Mouse (Mus musculus) adrenal gland, postnatal 4 days (tissue): Measurements from ENCODE around the gene Olfr77. TPM values are rescaled to one million over a fixed set of nuclear protein-coding genes. Genes with fewer than 3 reads are reported as not detected.

ENCODE experiments used
- DNase-seq, 2 experiments: peaks; one replicate each; pipeline ENCODE4 v3.0.0; 2021 to 2022; ENCODE audit warnings: low spot score in 2 of 2, mixed read lengths in 2 of 2
- long read RNA-seq, 2 experiments: library from polyadenylated mRNA; stranded (forward); transcript quantifications; one replicate each; pipeline ENCODE4 v2.0.0; 2021
- total RNA-seq, 2 experiments: library from RNA; stranded (reverse); gene quantifications; 2 replicates each; pipeline ENCODE4 v1.2.3; 2021

The Olfr77 gene
- total RNA-seq = not detected
- long read RNA-seq, experiment 1 = 0 reads
- long read RNA-seq, experiment 2 = 0 reads

- no peak for DNase-seq
Observed at GRCm38 (mm10) chr9:19916565-19916964, at the start of gene Olfr77. TSS of gene Olfr77 (plus strand) at chr9:19916865.

DNA sequence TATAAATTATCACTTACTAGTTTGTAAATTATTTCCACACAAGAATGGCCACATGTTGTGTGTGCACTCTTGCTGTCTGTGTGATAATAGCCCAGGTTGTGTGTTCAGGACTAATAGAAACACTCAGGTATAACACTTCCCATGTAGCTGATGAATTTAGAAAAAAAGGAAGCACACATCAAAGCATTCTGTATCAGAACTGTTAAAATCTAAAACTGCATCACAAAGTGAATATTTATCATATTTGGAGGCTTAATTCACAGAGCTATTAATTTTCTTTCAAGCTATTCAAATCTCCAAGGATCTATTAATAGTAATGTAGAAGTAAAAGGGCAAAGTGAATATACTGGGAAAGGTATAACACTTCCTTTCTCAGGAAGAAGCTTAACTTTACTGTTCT lies 28.8 kb upstream of the Olfr77 start, which contains the start of gene Olfr862:
Olfr862 (minus strand) TSS at position 101 of the 400 bp plus-strand sequence.
- no peak for DNase-seq

- no peak for DNase-seq
Observed at GRCm38 (mm10) chr9:19911170-19911569, 5.5 kb upstream of the Olfr77 start.

Other genes starting within 250 kb of the Olfr77 start
- not detected for gene Olfr857, start 207.4 kb upstream of the Olfr77 start, total RNA-seq
- gene Olfr58, start 136.6 kb upstream of the Olfr77 start, total RNA-seq = not detected
- gene Olfr859, start 112.0 kb upstream of the Olfr77 start, total RNA-seq = not detected
- not detected for gene Olfr860, start 67.1 kb upstream of the Olfr77 start, total RNA-seq
- not detected for gene Olfr862, start 28.9 kb upstream of the Olfr77 start, total RNA-seq
- gene Olfr866, start 111.2 kb downstream of the Olfr77 start, total RNA-seq = not detected
- gene Olfr867, start 140.7 kb downstream of the Olfr77 start, total RNA-seq = not detected
- gene Olfr868, start 181.8 kb downstream of the Olfr77 start, total RNA-seq = not detected
- not detected for gene Olfr869, start 212.1 kb downstream of the Olfr77 start, total RNA-seq